Mouse (Mus musculus) right cerebral cortex, postnatal 10 days (tissue): Measurements from ENCODE around the gene Thsd1.
"Not testable (repeated sequence)": the region's sequence is repeated elsewhere in the genome, so short reads cannot be mapped to it uniquely, and the experiment has no call there.

Experiments
- DNase-seq, 2 experiments: peaks; one replicate each; pipeline ENCODE4 v3.0.0; 2021; ENCODE audit warnings: low spot score in 2 of 2

Gene Thsd1

DNA sequence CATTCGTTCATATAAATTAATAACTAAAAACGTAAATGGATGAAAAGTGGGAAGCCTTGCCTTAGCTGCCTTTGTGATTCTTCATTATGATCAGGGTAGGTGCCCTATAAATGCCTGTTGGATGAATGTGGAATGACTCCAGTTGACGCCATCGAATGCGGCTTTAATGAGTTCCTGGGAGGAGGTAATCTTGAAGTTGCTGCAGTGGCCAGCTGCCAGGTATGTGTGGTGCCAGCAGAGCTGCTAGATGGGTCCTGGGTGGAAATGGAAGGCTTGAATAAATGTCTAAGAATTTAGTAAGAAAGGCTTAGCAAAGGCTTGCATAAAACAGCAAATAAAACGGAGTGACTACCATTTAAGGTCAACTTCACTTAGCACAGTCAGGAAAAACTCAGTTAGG is 37.7 kb downstream of the Thsd1 start:
- DNase-seq: peak; percentile 34 to 37

DNA sequence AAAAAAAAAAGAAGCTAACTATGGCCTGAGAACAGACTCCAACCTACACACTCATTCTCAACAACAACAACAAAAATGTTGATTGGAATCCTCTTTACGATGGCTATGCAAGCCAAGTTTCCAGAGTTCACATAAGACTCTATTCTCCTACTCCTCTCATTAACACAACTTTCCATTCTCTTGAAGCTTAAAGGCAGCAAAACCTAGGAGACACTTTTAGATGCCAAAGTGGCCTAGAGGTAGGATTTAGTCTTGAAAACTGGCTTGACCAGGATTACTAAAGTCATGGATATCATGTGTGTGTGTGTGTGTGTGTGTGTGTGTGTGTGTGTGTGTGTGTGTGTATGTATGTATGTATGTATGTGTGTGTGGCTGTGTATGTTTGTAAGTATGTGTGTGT is 38.1 kb downstream of the Thsd1 start:
- DNase-seq: no peak

DNA sequence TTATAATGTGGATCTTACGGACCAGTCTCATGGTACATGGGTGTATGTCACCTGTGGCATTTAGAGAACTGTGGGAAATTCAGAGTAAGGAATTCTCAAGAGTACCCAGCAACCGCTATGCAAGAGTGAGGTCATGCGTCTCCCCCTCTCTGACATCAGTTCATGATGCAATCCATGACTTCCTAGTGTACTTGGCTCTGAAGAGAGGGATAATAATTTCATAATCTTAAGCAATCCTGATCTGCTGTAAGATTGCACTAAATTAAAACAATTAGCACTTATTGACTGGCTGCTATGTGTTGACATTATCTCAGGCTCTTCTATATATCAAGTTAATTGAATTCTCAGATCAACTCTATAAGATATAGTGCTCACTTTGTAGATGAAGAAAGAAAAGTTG is 39.7 kb downstream of the Thsd1 start:
- DNase-seq: no peak

DNA sequence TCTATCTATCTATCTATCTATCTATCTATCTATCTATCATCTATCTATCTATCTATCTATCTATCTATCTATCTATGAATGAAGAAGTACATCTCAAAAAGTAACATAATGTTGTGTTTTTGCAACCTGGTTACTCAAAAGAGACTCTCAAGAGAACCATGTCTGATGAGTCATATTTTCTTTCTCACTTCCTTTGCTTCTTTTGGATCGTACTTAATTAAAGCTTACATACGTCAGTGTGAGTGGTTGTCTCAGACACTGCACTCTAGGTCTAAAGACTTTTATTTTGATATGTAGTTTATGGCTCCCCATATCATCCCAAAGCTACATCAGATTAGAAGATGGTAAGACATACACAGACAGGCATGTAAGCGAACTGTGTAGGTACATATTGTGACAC is 46.0 kb downstream of the Thsd1 start:
- no peak for DNase-seq

DNA sequence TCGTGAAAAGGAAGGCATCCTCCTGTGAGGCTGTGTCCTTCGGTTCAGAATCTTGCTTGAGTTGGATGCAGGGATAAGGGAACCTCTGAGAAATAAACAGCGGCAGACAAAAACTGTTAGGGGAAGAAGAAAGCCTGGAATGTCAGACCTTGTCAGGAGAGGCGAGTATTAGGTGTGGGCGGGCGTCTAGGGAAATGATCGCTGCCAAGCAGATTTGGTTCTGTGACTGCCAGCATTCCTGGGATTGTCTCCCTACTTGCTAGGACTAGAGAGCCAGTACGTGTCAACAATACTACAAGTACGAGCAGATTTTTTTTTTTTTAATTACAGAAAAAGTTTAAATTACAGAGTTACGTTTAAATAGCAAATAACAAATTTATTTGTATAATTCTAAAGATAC is 47.5 kb downstream of the Thsd1 start:
- no peak for DNase-seq

DNA sequence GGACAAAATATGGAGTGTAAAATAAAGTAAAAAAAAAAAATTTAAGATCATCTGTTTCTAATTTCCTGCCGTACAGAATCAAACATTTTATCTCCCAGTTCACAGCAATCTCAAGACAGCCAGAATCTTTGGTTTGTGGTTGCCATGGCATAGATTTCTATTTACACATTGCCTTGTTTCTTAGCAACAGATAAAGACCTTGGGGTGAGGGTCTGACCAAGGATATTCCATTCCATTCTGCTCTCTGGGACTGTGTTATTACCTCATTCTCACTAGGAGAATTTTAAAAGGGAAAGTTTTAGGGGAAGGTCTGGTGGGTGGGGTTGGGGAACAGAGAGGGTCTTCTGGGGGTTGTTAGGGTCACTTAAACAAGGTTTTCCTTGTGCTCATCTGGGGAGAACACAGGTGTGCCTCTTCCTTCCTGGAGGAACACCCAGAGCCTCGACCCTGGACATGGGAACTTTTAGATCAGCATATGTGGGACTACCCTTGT is 55.9 kb downstream of the Thsd1 start, which contains the start of gene Tpte:
Tpte (plus strand) TSS at position 443 of the 493 bp plus-strand sequence.
- DNase-seq: no peak

DNA sequence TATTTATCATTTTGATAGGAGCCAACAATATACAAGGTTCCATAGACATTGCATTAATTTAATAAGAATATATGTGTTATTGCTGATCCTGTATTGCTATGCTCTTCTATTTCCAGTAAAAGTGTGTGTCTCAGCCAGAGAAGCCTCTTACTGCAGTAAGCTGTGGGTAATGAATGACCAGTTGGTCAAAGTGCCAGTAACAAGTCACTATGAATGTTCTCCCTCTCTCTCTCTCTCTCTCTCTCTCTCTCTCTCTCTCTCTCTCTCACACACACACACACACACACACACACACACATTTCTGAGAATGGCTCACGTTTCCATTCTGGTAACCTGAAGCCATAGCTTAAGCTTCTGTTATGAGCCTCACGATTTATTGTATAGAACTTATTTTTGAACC is 75.2 kb downstream of the Thsd1 start:
- DNase-seq: no peak

DNA sequence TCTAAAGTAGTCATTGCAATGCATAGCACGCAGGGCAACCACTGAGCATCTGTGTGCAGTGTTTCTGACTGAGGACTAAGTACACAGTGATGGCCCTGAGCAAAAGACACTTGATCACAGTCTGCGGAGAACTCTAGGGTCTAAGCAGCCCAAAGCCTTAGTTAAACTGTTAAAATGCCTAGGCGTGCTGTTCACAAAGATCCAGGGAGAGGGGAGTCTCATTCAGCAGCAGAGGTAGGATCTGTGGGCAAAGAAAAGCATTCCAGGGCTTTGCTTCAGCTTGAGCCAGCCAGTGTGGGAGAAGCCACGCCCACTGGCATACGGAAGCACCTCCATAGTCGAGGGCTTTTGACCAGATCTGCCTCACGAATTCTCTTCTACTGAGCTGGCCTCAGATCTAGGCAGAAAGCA is 75.8 kb downstream of the Thsd1 start:
- DNase-seq: no peak

DNA sequence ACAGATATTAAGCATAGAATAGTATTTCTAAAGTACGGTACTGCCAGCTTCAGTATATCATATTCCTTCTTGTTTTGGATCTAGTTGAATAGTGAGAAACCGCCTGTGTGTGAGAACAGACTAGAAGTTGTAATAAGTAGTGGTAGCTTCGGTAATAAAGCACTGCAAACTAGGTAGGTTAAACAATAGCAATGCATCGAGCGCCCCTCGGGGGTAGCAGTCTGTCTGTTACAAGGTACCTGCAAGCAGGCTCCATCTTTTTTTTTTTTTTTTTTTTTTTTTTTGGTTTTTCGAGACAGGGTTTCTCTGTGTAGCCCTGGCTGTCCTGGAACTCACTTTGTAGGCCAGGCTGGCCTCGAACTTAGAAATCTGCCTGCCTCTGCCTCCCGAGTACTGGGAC is 76.9 kb downstream of the Thsd1 start:
- DNase-seq: not testable (repeated sequence)

DNA sequence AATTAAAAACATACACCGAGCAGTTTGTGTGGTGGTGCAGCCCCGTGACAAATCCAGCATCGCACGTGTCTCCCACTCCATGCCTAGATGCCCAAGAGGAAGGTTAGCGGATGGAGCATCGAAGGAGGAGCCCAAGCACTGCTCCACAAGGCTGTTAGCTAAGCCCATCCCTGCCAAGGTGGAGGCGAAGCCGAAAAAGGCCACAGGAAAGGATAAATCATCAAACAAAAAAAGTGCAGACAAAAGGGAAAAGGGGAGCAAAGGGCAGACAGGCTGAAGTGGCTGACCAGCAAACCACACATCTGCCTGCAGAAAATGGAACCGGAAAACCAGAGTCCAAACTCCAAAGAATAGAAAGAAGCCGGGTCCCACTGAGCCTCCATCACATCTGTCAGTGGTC is 79.9 kb downstream of the Thsd1 start:
- DNase-seq: no peak
